Mouse (Mus musculus) inflammation-experienced regulatory T-cells (primary cell): Measurements from ENCODE around the gene Stk16. TPM values are rescaled to one million over a fixed set of nuclear protein-coding genes. Genes with fewer than 3 reads are reported as not detected.

ENCODE experiments used
- polyA plus RNA-seq, 2 experiments: library from polyadenylated mRNA; unstranded; fragments of 100-300 nt; shearing (Covaris generic); gene quantifications; one replicate each; pipeline ENCODE4 v1.2.1; 2017

Stk16 gene
- 100 to 1,000 TPM in 1 of 2 experiments, 10 to 100 TPM in 1; 97.8 to 128 TPM for polyA plus RNA-seq

GRCm38 (mm10) chr1:75210136-75211087 is at the start of gene Stk16, which contains the start of gene Glb1l:
TSS of gene Stk16 (plus strand) at chr1:75210838.
TSS of gene Glb1l (minus strand) at chr1:75210813.

DNA sequence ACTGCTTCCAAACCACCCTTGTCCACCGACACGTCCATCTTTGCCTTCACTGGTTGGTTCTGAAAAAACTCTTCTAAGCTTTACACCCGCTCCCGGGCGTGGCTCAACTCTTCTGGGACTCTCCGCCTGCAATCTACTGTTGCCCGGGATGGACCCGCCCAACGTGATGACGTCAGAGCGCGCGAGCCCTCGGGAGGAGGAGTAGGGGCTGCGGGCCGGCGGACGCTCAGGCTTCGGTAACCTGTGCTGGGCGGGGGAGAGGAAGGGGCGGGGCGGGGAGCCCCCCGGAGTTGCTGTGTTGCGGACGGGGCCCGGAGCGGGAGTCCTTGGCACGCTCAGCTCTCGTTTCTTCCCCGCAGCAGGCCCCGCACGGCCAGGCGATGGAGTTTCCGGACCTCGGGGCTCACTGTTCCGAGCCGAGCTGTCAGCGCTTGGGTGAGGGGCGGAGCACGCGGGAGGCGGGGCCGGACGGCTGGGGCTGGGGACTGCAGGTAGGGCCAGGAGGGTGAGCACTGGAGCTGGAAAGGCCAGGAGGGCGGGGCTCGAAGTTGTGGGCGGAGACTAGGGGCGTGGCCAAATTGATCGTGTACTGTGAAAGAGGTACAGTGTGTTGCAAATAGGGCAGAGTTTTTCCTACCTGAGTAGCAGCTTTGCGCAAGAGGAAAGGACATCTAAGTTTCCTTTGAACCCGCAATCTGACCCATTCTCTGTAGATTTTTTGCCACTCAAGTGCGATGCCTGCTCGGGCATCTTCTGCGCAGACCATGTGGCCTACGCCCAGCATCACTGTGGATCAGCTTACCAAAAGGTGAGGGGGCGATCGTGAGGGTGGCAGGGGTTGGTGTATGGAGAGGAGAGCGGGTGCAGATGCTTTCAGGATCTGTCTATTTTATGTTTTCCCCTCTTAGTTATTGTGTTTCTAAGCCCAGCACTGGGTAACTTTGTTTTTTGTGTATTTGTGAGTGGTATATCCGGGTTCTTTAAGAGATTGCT is 41.9 kb upstream of the Stk16 start, which contains the start of gene Zfand2b:
TSS of gene Zfand2b (plus strand) at position 175 of the 993 bp plus-strand sequence.

GRCm38 (mm10) chr1:75180105-75180590 is 30.5 kb upstream of the Stk16 start, which contains the start of gene Abcb6:
TSS of gene Abcb6 (minus strand) at chr1:75180392.

GRCm38 (mm10) chr1:75191622-75192402 is 18.8 kb upstream of the Stk16 start, which contains the start of the genes Ankzf1 and Atg9a:
TSS of gene Ankzf1 (plus strand) at chr1:75192151.
TSS of gene Atg9a (minus strand) at chr1:75192196.

DNA sequence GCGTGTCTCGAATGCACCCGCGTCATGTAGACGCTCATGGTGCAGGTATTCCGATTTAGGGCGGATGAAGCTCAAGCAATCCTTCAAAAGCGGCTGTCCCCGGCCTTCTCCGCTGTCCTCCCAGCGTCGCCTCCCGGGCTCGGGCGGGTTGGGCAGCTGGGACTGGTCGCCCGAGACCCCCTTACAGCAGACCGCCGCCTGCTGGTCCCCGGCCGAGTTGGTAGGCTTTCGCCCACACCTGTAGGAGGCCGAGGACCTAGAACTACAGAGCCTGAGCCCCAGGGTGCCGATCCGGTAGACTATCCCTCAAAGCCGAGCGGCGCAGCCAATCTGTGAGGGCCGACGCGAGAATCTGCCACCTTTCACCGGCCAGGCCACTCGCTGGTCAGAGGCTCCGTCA is 8.9 kb downstream of the Stk16 start, which contains the start of gene Tuba4a:
TSS of gene Tuba4a (minus strand) at position 335 of the 400 bp plus-strand sequence.

DNA sequence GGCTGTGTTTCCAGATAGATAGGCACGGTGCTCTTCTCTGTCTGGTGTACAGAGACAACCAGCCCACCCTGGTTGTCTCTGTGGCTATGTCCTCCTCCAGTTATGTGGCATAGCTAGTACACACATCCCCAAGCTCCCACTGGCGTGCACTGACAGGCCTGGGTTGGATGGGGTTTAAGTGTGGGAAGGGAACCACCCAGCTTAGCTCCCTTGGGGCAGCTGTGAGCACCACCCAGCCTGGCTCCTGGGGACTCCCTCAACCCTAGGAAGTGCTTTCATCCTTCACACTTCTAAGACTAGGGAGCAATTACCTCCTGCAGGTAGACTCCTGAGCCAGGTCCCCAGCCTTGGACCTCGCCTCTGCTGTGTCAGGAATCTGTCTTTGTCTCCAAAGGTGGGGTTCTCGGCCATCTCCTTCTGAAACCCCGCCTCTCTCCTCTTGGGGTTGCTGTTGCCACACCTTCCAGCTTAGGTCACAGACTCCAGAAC is 21.1 kb downstream of the Stk16 start, which contains the start of gene A630095N17Rik:
TSS of gene A630095N17Rik (minus strand) at position 439 of the 489 bp plus-strand sequence.

GRCm38 (mm10) chr1:75236117-75237050 is 25.7 kb downstream of the Stk16 start, which contains the start of gene Dnajb2:
TSS of gene Dnajb2 (plus strand) at chr1:75236406.

GRCm38 (mm10) chr1:75264091-75264880 is 53.6 kb downstream of the Stk16 start, which contains the start of gene Ptprn:
TSS of gene Ptprn (minus strand) at chr1:75264502.

Other genes with a start within 250 kb of the Stk16 start
- 10 to 100 TPM in 1 of 2 experiments, 1 to 10 TPM in 1; 8.1 to 18.7 TPM for gene Nhej1, start 85.6 kb upstream of the Stk16 start, polyA plus RNA-seq
- gene Slc23a3, start 76.9 kb upstream of the Stk16 start, polyA plus RNA-seq = 1 to 10 TPM in 1 of 2 experiments, under 1 TPM in 1; 0.42 to 1.1 TPM
- 100 to 1,000 TPM; 146 to 163 TPM for gene Cnppd1, start 68.1 kb upstream of the Stk16 start, polyA plus RNA-seq
- gene Retreg2, start 68.1 kb upstream of the Stk16 start, polyA plus RNA-seq = 100 to 1,000 TPM; 122 TPM
- 10 to 100 TPM; 68.6 to 80.7 TPM for gene Zfand2b, start 42.2 kb upstream of the Stk16 start, polyA plus RNA-seq
- gene Abcb6, start 30.4 kb upstream of the Stk16 start, polyA plus RNA-seq = 1 to 10 TPM; 4.8 to 7.3 TPM
- 10 to 100 TPM; 38.6 to 47.7 TPM for gene Ankzf1, start 18.7 kb upstream of the Stk16 start, polyA plus RNA-seq
- gene Atg9a, start 18.6 kb upstream of the Stk16 start, polyA plus RNA-seq = 10 to 100 TPM; 17.2 to 18.1 TPM
- 10 to 100 TPM in 1 of 2 experiments, 1 to 10 TPM in 1; 9.9 to 18.9 TPM for gene Glb1l, start within 50 bp of the Stk16 start, polyA plus RNA-seq
- 100 to 1,000 TPM; 268 to 351 TPM for gene Tuba4a, start 9.0 kb downstream of the Stk16 start, polyA plus RNA-seq
- gene A630095N17Rik, start 21.3 kb downstream of the Stk16 start, polyA plus RNA-seq = 1 to 10 TPM in 1 of 2 experiments, not detected in 1; 2.1 TPM
- gene Dnajb2, start 25.6 kb downstream of the Stk16 start, polyA plus RNA-seq = 10 to 100 TPM; 41.1 to 41.7 TPM
- gene Ptprn, start 53.7 kb downstream of the Stk16 start, polyA plus RNA-seq = under 1 TPM; 0.28 to 0.32 TPM
- gene Resp18, start 67.6 kb downstream of the Stk16 start, polyA plus RNA-seq = not detected
- gene Dnpep, start 107.2 kb downstream of the Stk16 start, polyA plus RNA-seq = 10 to 100 TPM; 63.9 to 69.7 TPM
- gene Des, start 149.5 kb downstream of the Stk16 start, polyA plus RNA-seq = under 1 TPM in 1 of 2 experiments, not detected in 1; 0.77 TPM
- gene Speg, start 164.5 kb downstream of the Stk16 start, polyA plus RNA-seq = 1 to 10 TPM in 1 of 2 experiments, under 1 TPM in 1; 0.95 to 5.6 TPM
- 10 to 100 TPM; 67.8 to 92.0 TPM for gene Gmppa, start 225.1 kb downstream of the Stk16 start, polyA plus RNA-seq
- under 1 TPM in 1 of 2 experiments, not detected in 1; 0.15 TPM for gene Asic4, start 239.6 kb downstream of the Stk16 start, polyA plus RNA-seq